Mouse (Mus musculus) lung, postnatal 10 days (tissue): ENCODE data around the gene Lgr4.
A peak's percentile ranks its signal among the peaks of the same experiment; 100 is the strongest.

Experiments
- DNase-seq: peaks from one replicate; pipeline ENCODE4 v3.0.0; 2021

The Lgr4 gene

GRCm38 (mm10) chr2:110036265-110036664 is 118.8 kb downstream of the Lgr4 start:
- no peak for DNase-seq

- DNase-seq, result no peak
These were observed 119.2 kb downstream of the Lgr4 start for GRCm38 (mm10) chr2:110036665-110037064.

- no peak for DNase-seq
These were observed 119.8 kb downstream of the Lgr4 start for GRCm38 (mm10) chr2:110037221-110037620.

- no peak for DNase-seq
These were observed 120.9 kb downstream of the Lgr4 start for GRCm38 (mm10) chr2:110038341-110038740.

- DNase-seq, result no peak
These were observed 125.7 kb downstream of the Lgr4 start for GRCm38 (mm10) chr2:110042861-110043760.

DNA sequence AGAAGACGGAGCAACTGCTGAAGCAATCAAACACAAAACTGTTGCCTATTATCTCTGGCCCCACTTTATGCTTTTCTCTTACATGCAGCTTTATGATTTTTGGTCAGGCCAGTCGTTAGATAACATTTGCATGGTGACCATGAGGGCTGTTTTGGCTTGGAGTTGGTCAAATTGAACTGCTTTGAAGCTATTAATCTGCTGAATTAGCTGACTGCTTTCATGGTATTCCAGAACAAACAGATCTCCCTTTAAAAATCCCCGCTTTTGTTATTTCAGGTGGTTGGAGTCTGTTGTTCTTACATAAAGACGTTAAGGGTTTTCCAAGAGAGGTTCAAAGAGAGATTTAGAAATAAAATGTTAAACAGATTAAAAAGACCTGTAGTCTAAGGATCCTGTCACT is 141.0 kb downstream of the Lgr4 start:
- DNase-seq, result no peak

- DNase-seq, result peak; percentile 6
These were observed 145.7 kb downstream of the Lgr4 start for GRCm38 (mm10) chr2:110063131-110063530.
